Mouse (Mus musculus) heart, embryonic 11.5 days (tissue): Measurements from ENCODE around the gene A830031A19Rik. TPM values are rescaled to one million over a fixed set of nuclear protein-coding genes. Genes with fewer than 3 reads are reported as not detected.
A peak's percentile ranks its signal among the peaks of the same experiment; 100 is the strongest.

Experiments used
- ATAC-seq: fragments of 200-750 bp; cut with Nextera tagmentation; replicated peaks from 2 replicates; pipeline ENCODE4 v1.8.0; 2017; ENCODE audit warnings: moderate library complexity; ENCODE audit not compliant: insufficient number of reproducible peaks, low FRiP score, low TSS enrichment
- H3K27ac ChIP-seq: fragments of 300-500 bp; sonication (generic); 2 replicates; pipeline ENCODE4 v1.5.1; 2014; ENCODE audit warnings: mild to moderate bottlenecking, low read depth, low read length
- H3K27me3 ChIP-seq: fragments of 300-500 bp; sonication (generic); 2 replicates; pipeline ENCODE4 v1.6.1; 2014; ENCODE audit warnings: mild to moderate bottlenecking, low read length, mixed read lengths; ENCODE audit not compliant: control insufficient read depth, insufficient read depth
- H3K36me3 ChIP-seq: fragments of 300-500 bp; sonication (generic); 2 replicates; pipeline ENCODE4 v1.6.1; 2014; ENCODE audit warnings: mild to moderate bottlenecking, low read length, moderate library complexity, mixed read lengths; ENCODE audit not compliant: control insufficient read depth, insufficient read depth
- H3K4me1 ChIP-seq: fragments of 300-500 bp; sonication (generic); 2 replicates; pipeline ENCODE4 v1.6.1; 2014; ENCODE audit warnings: low read length; ENCODE audit not compliant: control insufficient read depth, insufficient read depth
- H3K4me2 ChIP-seq: fragments of 300-500 bp; sonication (generic); 2 replicates; pipeline ENCODE4 v1.6.1; 2014; ENCODE audit warnings: mild to moderate bottlenecking, moderate library complexity
- H3K4me3 ChIP-seq: fragments of 300-500 bp; sonication (generic); 2 replicates; pipeline ENCODE4 v1.5.1; 2014; ENCODE audit warnings: low read depth, low read length
- H3K9ac ChIP-seq: fragments of 300-500 bp; sonication (generic); 2 replicates; pipeline ENCODE4 v1.6.1; 2014; ENCODE audit warnings: mild to moderate bottlenecking, low read depth, low read length, moderate library complexity
- H3K9me3 ChIP-seq: fragments of 300-500 bp; sonication (generic); replicated peaks from 2 replicates; pipeline ENCODE4 v1.6.1; 2016; ENCODE audit warnings: low read length; ENCODE audit not compliant: control insufficient read depth
- WGBS: fragments of 180-500 bp; shearing (Covaris S2); extraction: QIAGEN DNeasy Blood & Tissue Kit; methylation state at CpG from one replicate; pipeline ENCODE4 v1.1.7; 2014; ENCODE audit not compliant: insufficient replicate concordance; 5-methylcytosine and 5-hydroxymethylcytosine counted together
- polyA plus RNA-seq: library from polyadenylated mRNA; unstranded; fragments of >200 nt; fragmentation: Nextera tagmentation; extraction: Ambion mirVana; gene quantifications from 2 replicates; pipeline ENCODE4 v1.2.1, GENCODE M21; 2014

Gene A830031A19Rik
- polyA plus RNA-seq, 1 experiment from 2014 or later, result not detected

DNA sequence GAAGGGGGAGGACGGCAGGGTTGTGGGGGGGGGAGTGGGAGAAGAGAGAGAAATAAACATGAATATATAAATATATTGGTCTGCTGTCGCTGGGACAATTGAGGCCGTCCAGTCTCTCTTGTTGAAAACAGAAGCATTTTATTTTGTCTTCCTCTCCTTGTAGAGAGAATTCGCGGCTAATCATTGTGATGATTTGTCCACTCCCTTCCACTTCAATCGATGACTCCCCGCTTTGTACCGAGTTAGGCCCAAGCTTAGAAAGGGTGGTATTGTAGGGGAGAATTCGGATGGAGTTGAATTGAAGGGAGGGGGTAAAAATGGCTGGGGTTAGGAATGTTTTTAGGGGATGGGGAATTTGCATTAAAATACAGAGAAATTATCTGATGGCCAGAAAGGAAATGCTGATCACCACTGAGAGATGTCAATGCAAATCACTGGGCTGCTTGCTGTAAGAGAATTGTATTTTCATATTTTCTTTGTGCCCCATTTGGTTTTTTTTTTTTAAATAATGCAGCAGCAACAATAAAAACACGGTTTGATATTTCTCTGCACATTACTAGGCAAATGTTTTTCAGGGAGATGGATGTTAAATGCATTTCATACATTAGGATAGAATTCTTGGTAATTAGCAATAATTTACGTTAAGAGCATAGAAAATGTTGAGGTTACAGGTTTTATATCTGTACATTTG lies 7.7 kb upstream of the A830031A19Rik start:
- Histone ChIP-seq H3K4me3 (peak overlapping the region; percentile 74), H3K9ac (peak overlapping the region; percentile 72), H3K27ac (peak overlapping the region; percentile 62; the same call in 1 of the 2 replicates), H3K4me2 (peak overlapping the region; percentile 100), H3K27me3 (no peaks in the 10 kb centered on the region; the same call in 1 of the 2 replicates), H3K36me3 (peaks cover 4% of the 10 kb centered on the region; the same call in 1 of the 2 replicates), H3K9me3 (no peaks in the 10 kb centered on the region), H3K4me1 (peaks cover 12% of the 10 kb centered on the region)
- 28% methylated on average over 11 of the region's 11 CpGs for WGBS
- no peak for ATAC-seq

DNA sequence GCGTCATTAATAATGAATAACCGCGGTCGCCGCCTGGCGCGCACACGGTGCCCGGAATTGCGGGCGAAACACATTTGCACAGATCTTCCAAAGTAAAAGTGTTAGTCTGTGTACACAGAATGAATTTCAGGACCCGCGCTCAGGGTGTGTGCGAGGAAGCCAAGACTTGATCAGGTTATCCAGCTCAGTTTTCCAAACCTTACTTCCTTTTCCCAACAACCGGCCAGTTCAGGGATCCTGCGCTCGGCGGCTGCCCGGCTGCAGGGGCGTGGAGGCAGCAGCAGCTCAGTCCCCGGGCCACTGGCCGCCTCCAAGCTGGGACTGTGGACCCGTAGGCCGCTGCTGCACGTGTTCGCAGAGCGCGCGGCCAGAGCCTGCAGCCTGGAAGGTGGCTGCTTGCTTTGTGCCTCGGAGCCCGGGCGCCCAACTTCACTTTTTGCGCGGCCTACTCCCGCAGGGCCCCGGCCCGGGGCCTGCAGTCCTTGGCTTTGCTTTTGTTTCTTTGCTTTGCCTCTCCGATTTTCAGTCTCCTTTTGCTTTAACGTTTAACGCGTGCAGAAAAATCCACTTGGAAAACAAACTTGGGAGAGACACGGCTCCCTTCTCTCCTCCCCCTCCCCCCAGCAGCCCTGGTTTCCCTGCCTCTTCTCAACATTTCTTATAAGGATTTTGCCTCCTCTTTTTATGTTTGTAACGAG lies 7.0 kb upstream of the A830031A19Rik start:
- WGBS, result under 1% methylated on average over 43 of the region's 43 CpGs
- Histone ChIP-seq H3K27me3 (no peaks in the 10 kb centered on the region; the same call in 1 of the 2 replicates), H3K36me3 (peaks cover 4% of the 10 kb centered on the region; the same call in 1 of the 2 replicates), H3K4me2 (peak overlapping the region; percentile 100), H3K9me3 (no peaks in the 10 kb centered on the region), H3K27ac (peak overlapping the region; percentile 62), H3K4me3 (peak overlapping the region; percentile 74), H3K4me1 (peaks cover 12% of the 10 kb centered on the region), H3K9ac (peak overlapping the region; percentile 72)
- ATAC-seq, result 0 out of 2 replicates have a peak, but pooled peaks have one; percentile 28

DNA sequence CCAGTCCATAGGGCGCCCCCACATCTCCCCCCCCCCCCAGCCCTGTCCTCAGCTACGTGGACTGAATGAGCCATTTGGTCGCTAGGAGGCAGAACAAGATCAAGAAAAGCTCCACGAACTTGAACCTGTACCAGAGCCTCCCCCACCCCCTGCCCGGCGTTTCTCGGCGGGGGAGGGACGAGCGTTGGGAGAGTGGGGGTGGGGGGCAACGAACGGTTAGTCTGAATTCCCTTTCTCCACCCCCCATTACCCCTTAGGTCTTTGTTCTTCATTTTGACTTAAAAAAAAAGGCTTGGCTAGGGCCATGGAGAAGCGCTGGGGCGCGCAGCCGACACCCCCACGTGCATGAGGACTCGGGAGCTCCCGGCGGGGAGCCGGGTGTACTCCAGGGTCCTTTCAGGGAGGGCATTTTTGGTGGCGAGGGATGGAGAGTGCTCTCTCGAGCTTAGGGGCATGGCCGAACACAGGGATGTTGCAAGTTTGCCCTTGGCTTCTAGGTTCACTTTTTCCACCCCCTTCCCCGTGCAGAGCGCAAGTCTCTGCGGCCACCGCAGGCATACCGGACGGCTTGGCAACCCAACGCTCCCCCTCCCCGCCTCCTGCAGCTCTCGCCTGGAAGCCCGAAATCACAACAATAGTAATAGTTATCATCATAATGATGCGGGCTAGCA lies 6.3 kb upstream of the A830031A19Rik start:
- peaks cover 11% of the 10 kb centered on the region for H3K4me1 ChIP-seq
- peak overlapping the region; percentile 100 for H3K4me2 ChIP-seq
- no peaks in the 10 kb centered on the region for H3K9me3 ChIP-seq
- H3K27me3 ChIP-seq, result peaks cover 1% of the 10 kb centered on the region; the same call in 1 of the 2 replicates
- under 1% methylated on average over 35 of the region's 35 CpGs for WGBS
- H3K27ac ChIP-seq, result peak overlapping the region; percentile 90
- H3K9ac ChIP-seq, result peak overlapping the region; percentile 72
- peak overlapping the region; percentile 74 for H3K4me3 ChIP-seq
- peaks cover 3% of the 10 kb centered on the region; the same call in 1 of the 2 replicates for H3K36me3 ChIP-seq
- ATAC-seq, result no peak; the same call in 1 of the 2 replicates

DNA sequence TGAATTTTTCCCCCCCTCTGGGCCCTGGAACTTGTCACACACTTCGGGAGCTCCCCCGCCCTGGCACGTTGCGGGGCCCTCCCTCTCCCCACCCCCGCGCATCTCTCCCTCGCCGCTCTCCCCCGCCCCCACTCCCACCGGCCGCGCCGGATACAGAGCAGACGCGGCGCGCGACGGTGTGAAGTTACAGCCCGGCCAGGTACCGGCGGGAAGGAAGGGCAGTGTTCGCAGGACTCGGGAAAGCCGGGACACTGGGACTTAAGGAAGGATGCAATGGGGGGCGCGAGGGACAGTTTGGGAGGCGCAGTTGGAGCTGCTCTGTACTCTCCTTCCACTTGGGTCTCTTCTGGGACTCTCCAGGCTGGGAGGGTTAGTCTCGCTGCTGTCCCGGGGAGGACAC lies 5.7 kb upstream of the A830031A19Rik start:
- ATAC-seq, result 0 out of 2 replicates have a peak, but pooled peaks have one; percentile 5
- no peaks in the 10 kb centered on the region for H3K9me3 ChIP-seq
- peak overlapping the region; percentile 90 for H3K27ac ChIP-seq
- 0% methylated on average over 28 of the region's 30 CpGs for WGBS
- H3K27me3 ChIP-seq, result peaks cover 4% of the 10 kb centered on the region
- peak overlapping the region; percentile 100 for H3K4me2 ChIP-seq
- peaks cover 7% of the 10 kb centered on the region for H3K4me1 ChIP-seq
- H3K36me3 ChIP-seq, result no peaks in the 10 kb centered on the region
- peak overlapping the region; percentile 74 for H3K4me3 ChIP-seq
- peak overlapping the region; percentile 72 for H3K9ac ChIP-seq

GRCm38 (mm10) chr11:24079392-24080391 lies 4.8 kb upstream of the A830031A19Rik start:
- ATAC-seq, result no peak; the same call in 1 of the 2 replicates
- Histone ChIP-seq H3K36me3 (no peaks in the 10 kb centered on the region), H3K4me2 (peak overlapping the region; percentile 100), H3K4me3 (peak overlapping the region; percentile 74), H3K27me3 (peaks cover 6% of the 10 kb centered on the region), H3K9ac (peak overlapping the region; percentile 72), H3K4me1 (peaks cover 11% of the 10 kb centered on the region), H3K27ac (peak overlapping the region; percentile 90), H3K9me3 (no peaks in the 10 kb centered on the region)
- WGBS, result under 1% methylated on average over 43 of the region's 43 CpGs

DNA sequence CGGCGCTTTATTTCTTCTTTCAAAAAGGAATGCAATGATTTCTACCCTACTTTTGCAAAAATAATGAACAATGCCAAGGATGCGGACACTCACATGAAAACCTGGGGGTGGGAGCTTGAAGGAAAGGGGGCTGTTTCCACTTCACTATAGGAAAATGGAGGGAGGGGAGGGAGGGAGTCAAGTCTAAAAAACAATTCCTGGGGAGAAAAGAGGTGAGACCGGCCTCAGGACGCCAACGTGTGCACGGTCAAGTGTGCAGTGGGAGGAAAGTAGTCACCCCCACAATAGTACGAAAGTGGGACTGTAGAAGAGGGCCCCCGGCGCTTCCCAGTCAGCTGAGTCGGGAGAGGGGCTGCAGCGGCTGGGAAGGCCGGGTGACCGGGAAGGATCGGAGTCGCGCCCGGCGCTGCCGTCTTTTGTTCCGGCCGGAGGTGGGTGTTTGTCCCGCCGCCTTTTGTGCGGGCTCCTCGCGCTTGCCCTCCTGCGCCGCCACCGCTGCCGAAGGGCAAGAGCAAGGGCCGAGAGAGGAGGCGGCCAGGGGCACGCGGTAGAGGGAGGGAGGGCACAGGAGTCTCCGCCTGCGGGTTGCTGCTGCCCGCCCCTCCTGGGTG lies 4.0 kb upstream of the A830031A19Rik start:
- no peak for ATAC-seq
- no peaks in the 10 kb centered on the region for H3K9me3 ChIP-seq
- H3K27ac ChIP-seq, result peak overlapping the region; percentile 90
- H3K4me3 ChIP-seq, result peak overlapping the region; percentile 74
- peak overlapping the region; percentile 100 for H3K4me2 ChIP-seq
- H3K9ac ChIP-seq, result peak overlapping the region; percentile 72
- under 1% methylated on average over 38 of the region's 38 CpGs for WGBS
- peaks cover 18% of the 10 kb centered on the region for H3K4me1 ChIP-seq
- H3K36me3 ChIP-seq, result no peaks in the 10 kb centered on the region
- peaks cover 12% of the 10 kb centered on the region for H3K27me3 ChIP-seq

DNA sequence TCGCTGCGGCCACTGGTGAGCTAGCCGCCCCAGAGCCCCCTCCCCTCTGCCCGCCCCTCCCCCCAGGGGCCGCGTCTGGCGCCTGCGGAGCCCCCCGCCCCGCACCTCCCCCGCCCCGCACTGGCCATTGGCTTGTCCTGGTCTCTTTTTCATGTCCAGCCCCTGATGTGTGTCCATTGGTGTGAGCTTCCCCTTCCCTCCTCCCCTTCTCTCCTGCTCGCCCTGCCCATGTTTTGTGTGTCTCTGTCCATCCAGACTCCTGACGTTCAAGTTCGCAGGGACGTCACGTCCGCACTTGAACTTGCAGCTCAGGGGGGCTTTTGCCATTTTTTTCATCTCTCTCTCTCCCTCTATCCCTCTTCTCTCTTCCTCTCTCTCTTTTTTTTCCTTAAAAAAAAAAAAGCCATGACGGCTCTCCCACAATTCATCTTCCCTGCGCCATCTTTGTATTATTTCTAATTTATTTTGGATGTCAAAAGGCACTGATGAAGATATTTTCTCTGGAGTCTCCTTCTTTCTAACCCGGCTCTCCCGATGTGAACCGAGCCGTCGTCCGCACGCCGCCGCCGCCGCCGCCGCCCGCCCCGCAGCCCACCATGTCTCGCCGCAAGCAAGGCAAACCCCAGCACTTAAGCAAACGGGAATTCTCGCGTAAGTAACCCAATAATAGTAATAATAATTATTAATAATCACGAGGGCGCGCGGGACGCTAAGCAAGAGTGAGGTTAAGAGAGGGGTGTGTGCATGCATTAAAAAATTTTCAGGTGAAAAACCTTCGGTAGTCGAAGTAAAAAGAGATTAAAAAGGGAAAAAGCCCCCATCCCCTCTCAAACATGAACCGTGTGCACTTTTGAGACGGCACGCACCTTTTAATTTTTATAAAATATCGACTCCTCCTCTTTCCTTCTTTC lies 3.2 kb upstream of the A830031A19Rik start, which contains the start of gene Bcl11a:
Gene Bcl11a, plus strand, starts transcription at position 262 of the 911 bp plus-strand sequence.
- H3K4me2 ChIP-seq, result peak within 1 kb of the TSS; percentile 100
- peaks cover 19% of the 10 kb centered on the region for H3K27me3 ChIP-seq
- H3K9me3 ChIP-seq, result no peaks in the 10 kb centered on the region
- H3K27ac ChIP-seq, result peak within 1 kb of the TSS; percentile 90
- ATAC-seq, result peak; percentile 69
- H3K36me3 ChIP-seq, result no peaks in the 10 kb centered on the region
- WGBS, result under 1% methylated on average over 39 of the region's 51 CpGs
- H3K9ac ChIP-seq, result peak within 1 kb of the TSS; percentile 72
- peaks cover 14% of the 10 kb centered on the region; the same call in 1 of the 2 replicates for H3K4me1 ChIP-seq
- peak within 1 kb of the TSS; percentile 74 for H3K4me3 ChIP-seq
